Mouse (Mus musculus): Measurements from ENCODE around the gene Tmem251.

- no peak for TF ChIP-seq CTCF (IDR thresholded peaks at IDR 0.05; ENCODE audit: borderline replicate concordance, extremely low read depth, insufficient read depth, insufficient read length)
- no peak for TF ChIP-seq POLR2A (IDR thresholded peaks at IDR 0.05; ENCODE audit: borderline replicate concordance, extremely low read depth, insufficient read depth, insufficient read length, poor library complexity, severe bottlenecking)
These were observed 44.4 kb upstream of the Tmem251 start for GRCm38 (mm10) chr12:102699156-102699555.

All from brain, embryonic 14.5 days (tissue).